Mouse (Mus musculus): ENCODE results near the gene Dhrs9.

GRCm38 (mm10) chr2:69395597-69396248 is 15.5 kb downstream of the Dhrs9 start:
- TF ChIP-seq GATA1 (IDR thresholded peaks at IDR 0.05; ENCODE audit: low read length) (no peak), TAL1 (IDR thresholded peaks at IDR 0.05; ENCODE audit: low read length) (no peak)

All from erythroblast, embryonic 14.5 days (primary cell).